Mouse (Mus musculus) liver, adult 2 months (tissue): Measurements from ENCODE around the gene Gm38431.

Source experiments
- CTCF ChIP-seq: fragments of 200-500 bp; IDR thresholded peaks from 2 replicates; pipeline ENCODE4 v1.5.1; 2011; ENCODE audit warnings: low read depth, low read length, control low read depth
- POLR2A ChIP-seq: fragments of 200-500 bp; IDR thresholded peaks from 2 replicates; pipeline ENCODE4 v1.6.1; 2011; ENCODE audit warnings: low read length, control low read depth; ENCODE audit not compliant: insufficient read depth; ENCODE audit errors: extremely low read depth

DNA sequence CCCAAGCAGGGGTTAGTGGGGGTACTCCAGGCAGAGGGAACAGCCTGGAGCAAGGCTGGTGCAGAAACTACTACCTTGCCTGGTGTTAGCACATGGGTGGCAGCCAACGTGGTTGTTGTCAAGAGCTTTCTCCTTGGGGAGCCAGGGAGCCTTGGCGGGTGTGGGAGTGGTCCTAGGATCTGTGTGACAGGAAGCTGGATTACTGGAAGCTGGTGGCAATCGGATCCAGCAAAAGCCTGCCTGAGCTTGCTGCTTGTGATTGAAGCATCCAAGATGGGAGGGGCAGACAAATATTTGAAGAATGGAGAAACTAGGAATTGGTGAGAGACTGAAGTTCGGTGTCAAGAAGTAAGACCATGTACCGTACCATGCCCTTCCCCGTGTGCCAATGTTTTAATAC lies 69.5 kb downstream of the Gm38431 start:
- no peak for TF ChIP-seq POLR2A
- no peak for TF ChIP-seq CTCF
